Mouse (Mus musculus) forelimb bud, embryonic 11.5 days (tissue): Measurements from ENCODE around the gene Nudt13.
A peak's percentile ranks its signal among the peaks of the same experiment; 100 is the strongest.

Source experiments
- DNase-seq: peaks from one replicate; pipeline ENCODE4 v3.0.0-alpha.2; 2012; ENCODE audit warnings: low read depth, low spot score

Gene Nudt13

GRCm38 (mm10) chr14:20340149-20340548, 45.7 kb downstream of the Nudt13 start:
- DNase-seq = peak; percentile 20

GRCm38 (mm10) chr14:20340866-20341265, 46.4 kb downstream of the Nudt13 start:
- no peak for DNase-seq

GRCm38 (mm10) chr14:20345885-20346284, 51.4 kb downstream of the Nudt13 start:
- DNase-seq = no peak

GRCm38 (mm10) chr14:20347441-20347990, 53.0 kb downstream of the Nudt13 start:
- DNase-seq = no peak

GRCm38 (mm10) chr14:20347991-20348541, 53.6 kb downstream of the Nudt13 start, which contains the start of the genes Ecd and Fam149b:
Ecd (minus strand) TSS chr14:20348121.
Fam149b (plus strand) TSS chr14:20348162.
- peak; percentile 98 for DNase-seq

- no peak for DNase-seq
Measured at GRCm38 (mm10) chr14:20363230-20363629, 68.7 kb downstream of the Nudt13 start.
